Mouse (Mus musculus): ENCODE results near the gene Rasgrf2.

The Rasgrf2 gene

GRCm38 (mm10) chr13:92041584-92042563, 89.6 kb downstream of the Rasgrf2 start:
- DNase-seq (ENCODE audit: low spot score), result peak; percentile 9

DNA sequence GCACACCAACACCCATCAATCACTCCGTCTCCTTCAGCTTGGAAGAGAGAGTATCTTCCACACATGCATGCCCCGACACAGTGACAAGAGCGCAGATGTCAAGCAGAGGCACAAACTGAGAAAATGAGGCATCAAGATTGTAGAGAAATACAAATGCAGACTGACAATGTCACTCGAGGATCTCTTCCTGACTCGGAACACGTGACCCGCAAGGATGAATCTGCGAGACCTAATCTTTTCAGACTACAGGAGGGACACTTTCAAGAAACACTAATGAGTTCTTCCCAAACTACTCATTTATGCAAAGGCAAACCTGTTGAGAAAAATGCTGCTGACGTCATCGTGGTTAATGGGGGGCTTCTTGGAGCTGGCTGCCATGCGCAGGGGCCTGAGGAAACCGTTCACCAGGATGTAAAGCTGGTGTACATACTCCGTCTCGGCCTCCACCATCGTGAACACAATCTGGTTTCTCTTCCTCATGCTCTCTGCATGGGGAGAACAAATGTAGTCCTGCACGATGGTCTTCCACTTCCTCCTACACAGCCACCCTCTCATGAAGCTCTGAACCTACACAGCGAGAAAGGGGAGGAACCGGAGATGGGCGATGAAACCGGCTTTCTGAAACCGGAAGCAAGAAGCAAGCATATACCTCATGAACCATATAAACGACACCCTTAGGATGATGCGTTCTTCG, 100.9 kb downstream of the Rasgrf2 start:
- DNase-seq (ENCODE audit: low spot score), result no peak

- no peak for DNase-seq (ENCODE audit: low spot score)
These were observed 101.8 kb downstream of the Rasgrf2 start for GRCm38 (mm10) chr13:92029666-92030065.

GRCm38 (mm10) chr13:92027951-92028350, 103.5 kb downstream of the Rasgrf2 start:
- no peak for DNase-seq (ENCODE audit: low spot score)

DNA sequence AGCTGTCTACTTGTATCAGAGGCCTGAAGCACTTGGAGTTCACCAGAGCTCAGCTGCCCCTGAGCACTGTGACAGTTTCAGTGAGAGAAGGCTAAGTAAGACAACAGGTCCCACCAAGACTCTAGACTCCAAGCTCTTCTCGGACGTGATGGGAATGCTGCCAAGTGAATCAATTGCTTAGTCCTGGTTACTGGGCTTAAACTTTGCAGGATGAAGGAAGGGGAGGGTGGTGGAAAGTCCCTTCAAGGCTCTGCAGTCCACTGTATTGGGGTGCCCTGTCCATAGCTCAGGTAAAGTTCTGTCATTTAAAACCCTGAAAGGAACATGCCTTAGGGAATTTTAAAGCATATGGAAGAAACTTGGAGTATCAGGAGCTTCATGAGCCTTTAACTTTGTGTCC, 104.8 kb downstream of the Rasgrf2 start:
- DNase-seq (ENCODE audit: low spot score), result no peak

GRCm38 (mm10) chr13:92025124-92025523, 106.3 kb downstream of the Rasgrf2 start:
- DNase-seq (ENCODE audit: low spot score), result no peak

DNA sequence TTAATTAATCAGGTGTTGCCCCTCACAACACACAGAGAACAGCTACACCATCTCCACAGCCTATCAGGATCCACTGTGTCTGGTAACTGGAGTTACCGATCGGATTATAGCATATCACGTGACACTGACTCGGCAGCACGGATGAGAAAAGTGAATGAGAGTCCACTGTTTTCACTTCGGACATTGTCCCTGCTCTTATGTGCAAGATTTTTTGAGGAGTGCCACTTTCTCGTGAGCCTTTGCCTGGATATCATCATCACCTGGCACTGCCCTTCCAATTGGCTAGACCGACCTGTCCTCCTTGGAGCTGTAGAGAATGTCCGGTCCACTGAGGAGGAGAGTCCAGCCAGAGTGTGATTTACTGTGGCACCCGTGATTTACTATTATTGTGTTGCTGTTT, 109.3 kb downstream of the Rasgrf2 start:
- DNase-seq (ENCODE audit: low spot score), result no peak

GRCm38 (mm10) chr13:91996929-91997328, 134.5 kb downstream of the Rasgrf2 start:
- DNase-seq (ENCODE audit: low spot score), result no peak

DNA sequence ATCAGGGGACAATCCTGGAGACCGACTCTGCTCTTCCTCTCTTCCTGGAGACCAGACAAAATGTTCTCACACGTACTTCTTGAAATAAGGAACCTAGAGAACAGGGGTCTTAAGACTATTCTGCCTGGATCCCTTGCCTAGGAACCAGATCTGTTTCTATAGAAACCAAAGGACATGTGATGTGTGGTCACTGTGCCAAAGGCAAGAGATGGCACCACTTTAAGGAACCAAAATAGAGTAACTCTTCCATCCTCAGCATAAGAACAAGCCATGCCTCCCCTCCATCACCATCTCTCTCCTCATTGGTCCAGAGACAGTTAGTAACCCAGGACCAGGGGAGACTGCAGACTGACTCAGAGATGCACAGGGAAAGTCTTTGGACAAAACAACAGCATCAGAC, 140.0 kb downstream of the Rasgrf2 start:
- no peak for DNase-seq (ENCODE audit: low spot score)

DNA sequence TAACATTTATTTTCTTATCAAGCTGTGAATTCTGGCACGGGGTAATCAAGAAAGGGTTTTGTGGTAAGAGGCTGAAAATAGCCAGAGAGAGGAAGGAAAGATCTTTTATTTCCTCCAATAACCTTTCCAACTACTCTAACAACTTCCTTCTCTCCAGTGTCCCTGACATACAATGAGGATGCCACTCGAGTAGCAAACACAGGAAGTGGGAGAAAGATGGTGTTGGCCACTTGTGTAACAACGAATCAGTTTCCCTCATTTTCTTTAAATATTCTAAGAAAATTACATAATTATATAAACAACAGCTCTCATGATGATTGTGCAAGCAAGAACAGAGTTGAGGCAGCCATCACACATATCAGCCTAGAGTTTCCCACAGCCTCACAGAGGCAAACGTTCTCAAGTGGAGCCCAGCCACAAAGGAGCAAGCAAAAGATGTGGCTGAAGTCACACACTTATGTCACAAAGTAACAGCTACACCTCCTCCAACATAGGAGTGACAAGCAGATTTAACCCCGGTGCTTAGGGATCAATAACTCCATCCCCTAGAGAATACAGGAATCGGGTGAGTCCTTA, 140.7 kb downstream of the Rasgrf2 start:
- DNase-seq (ENCODE audit: low spot score), result no peak

- no peak for DNase-seq (ENCODE audit: low spot score)
These were observed 143.1 kb downstream of the Rasgrf2 start for GRCm38 (mm10) chr13:91988378-91988777.

GRCm38 (mm10) chr13:91986958-91987357, 144.5 kb downstream of the Rasgrf2 start:
- no peak for DNase-seq (ENCODE audit: low spot score)

DNA sequence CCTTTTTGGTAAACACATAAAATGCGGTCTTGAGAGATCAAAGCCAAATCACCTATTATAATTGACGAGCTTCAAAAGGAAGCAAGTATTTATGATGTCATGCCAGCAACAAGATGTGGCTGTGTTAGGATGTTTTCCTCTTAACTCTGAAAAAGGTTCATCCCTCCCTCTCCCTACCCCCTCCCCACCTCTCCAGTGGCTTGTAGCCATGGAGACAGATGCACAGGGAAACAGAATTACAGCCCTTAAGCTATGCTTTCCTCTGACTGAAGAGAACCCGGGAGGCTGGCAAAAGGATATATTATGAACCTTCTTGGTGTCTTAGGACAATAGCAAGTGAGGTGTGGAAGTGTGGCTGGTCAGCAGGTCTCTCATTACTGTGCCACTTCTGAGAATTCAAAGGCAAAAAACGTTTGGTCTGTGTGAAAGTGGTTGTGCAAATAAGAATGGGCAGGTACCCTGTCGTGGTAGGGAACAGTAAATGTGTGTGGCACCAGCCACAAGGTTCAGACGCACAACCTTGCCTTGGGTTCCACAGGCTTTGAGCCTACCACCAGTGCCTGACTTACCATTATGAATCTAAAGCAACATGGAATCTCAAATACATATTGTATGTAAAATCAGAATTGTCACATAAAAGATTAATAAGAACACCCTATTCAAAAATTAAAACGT, 145.4 kb downstream of the Rasgrf2 start:
- no peak for DNase-seq (ENCODE audit: low spot score)

- DNase-seq (ENCODE audit: low spot score), result no peak
These were observed 146.4 kb downstream of the Rasgrf2 start for GRCm38 (mm10) chr13:91985019-91985418.

DNA sequence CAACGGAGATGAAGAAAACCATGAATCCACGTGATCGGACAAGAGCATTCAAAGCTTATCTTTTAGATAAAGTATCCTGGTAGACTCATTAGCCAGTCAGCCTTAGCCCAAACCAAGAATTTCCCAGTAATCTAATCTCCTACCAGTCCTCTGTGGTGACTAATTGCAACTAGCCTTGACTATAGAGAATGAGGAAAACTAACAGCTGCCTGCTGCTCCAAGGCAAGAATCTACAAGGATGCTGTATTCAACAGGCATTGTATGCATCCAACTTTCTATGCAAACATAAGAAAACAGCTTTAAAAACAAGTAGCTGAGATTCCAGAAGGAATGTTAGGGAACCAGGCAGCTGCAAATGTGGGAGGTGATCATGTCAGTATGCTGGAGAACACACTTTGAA, 149.4 kb downstream of the Rasgrf2 start:
- no peak for DNase-seq (ENCODE audit: low spot score)

- no peak for DNase-seq (ENCODE audit: low spot score)
These were observed 150.0 kb downstream of the Rasgrf2 start for GRCm38 (mm10) chr13:91981414-91981813.

DNA sequence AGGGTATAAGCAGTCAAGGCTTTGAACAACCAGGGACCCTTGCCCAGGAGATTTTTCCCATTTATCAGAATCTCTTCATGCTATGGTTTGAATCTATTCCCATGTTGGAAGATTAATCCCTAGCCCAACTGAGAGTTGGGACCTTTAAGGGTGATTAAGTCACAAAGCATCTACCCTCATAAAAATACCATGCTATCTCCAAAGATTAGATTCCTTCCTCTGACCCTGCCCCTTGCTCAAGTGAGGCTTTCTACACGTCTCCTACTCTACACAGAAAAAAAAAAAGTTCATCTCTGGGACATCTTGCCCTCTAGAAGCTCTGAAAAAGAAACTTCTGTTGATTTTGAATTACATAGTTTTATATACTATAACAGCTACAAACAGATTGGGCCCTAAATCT, 154.5 kb downstream of the Rasgrf2 start:
- no peak for DNase-seq (ENCODE audit: low spot score)

DNA sequence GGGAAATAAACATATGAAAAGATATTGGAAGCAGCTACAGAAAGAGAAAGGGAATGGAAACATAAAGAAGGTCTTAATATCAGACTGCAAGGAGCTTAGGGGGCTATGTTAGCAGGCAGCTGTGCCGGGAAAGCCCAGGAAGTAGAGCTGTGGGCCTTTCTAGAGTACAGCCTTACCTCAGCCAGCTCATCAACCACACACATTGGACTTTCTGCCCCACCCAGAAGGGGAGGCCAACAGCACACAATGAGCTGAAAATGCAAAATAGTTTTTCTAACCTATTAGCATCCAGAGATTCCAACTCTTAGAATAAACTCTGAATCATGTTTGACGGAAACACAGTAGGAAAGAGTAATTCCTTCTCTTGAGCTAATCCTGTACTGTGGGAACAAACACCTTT, 154.9 kb downstream of the Rasgrf2 start:
- DNase-seq (ENCODE audit: low spot score), result no peak

DNA sequence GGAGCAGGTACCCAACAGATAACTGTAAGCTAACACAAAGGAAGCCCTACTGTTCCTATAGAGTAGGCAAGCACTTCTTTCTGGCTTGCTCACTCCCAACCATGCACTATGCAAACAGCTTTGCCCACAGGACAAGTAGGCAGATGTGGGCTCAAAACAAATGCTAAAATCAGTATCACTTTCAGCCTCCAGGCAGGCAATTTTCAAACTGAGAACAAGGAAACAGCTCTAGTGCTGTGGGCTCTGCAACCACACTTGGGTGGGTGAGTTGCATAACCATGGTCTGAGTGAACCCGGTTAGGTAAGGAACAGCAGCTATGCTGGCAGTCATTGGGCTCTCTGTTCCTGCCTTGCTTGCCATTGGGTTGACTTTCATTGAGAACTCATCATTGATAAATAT, 157.3 kb downstream of the Rasgrf2 start:
- DNase-seq (ENCODE audit: low spot score), result no peak

GRCm38 (mm10) chr13:91971246-91971645, 160.2 kb downstream of the Rasgrf2 start:
- no peak for DNase-seq (ENCODE audit: low spot score)

GRCm38 (mm10) chr13:91956474-91956873, 175.0 kb downstream of the Rasgrf2 start:
- no peak for DNase-seq (ENCODE audit: low spot score)

GRCm38 (mm10) chr13:91955646-91956045, 175.8 kb downstream of the Rasgrf2 start:
- DNase-seq (ENCODE audit: low spot score), result no peak
